Comparison of ENCODE assay signal across 8 mouse cellular contexts in genomic region chr3:95950763-95951551, GRCm38 (mm10). TPM values are rescaled to one million over a fixed set of nuclear protein-coding genes. Genes with fewer than 3 reads are reported as not detected.
A peak's percentile ranks its signal among the peaks of the same experiment; 100 is the strongest.
DNase-seq lines count a peak whose midpoint lies in the region; ATAC-seq lines count a peak whose summit lies in the region.

No protein-coding gene starts in this region.

- peak overlapping the region; percentile 74 for H3K9ac ChIP-seq in hindbrain, embryonic 15.5 days

- peak; percentile 88 for DNase-seq in T-cell, adult 2 months (ENCODE audit: low spot score)
- peak; percentile 90 to 95 for DNase-seq in cerebellum, postnatal 36 days
- peak; percentile 92 to 95 for DNase-seq in frontal cortex, postnatal 36 days (ENCODE audit: low spot score in 2 of 2)
- DNase-seq in left cerebral cortex, adult 18-20 months (ENCODE audit: low spot score in 2 of 2), result peak; percentile 85 to 91
- peak; percentile 90 for DNase-seq in right cerebral cortex, adult 18-20 months
- DNase-seq in urinary bladder, postnatal 10 days (ENCODE audit: low spot score), result peak; percentile 52

- peaks cover 7% of the 10 kb centered on the region; the same call in 1 of the 2 replicates for H3K4me1 ChIP-seq in hindbrain, embryonic 15.5 days (replicated peaks)

- no peaks in the 10 kb centered on the region for H3K27me3 ChIP-seq in hindbrain, embryonic 15.5 days

- peak overlapping the region; percentile 69 for H3K4me2 ChIP-seq in hindbrain, embryonic 15.5 days

- peak; percentile 98 for ATAC-seq in hindbrain, embryonic 15.5 days (ENCODE audit: low FRiP score, low read depth)

- H3K79me2 ChIP-seq in macrophage (ENCODE audit: inconsistent target), result no peaks in the 10 kb centered on the region

- no peaks in the 10 kb centered on the region for H3K36me3 ChIP-seq in hindbrain, embryonic 15.5 days
- peaks cover 5% of the 10 kb centered on the region; the same call in 1 of the 2 replicates for H3K36me3 ChIP-seq in macrophage (ENCODE audit: inconsistent target)

- WGBS in hindbrain, embryonic 15.5 days, result 1% methylated on average over 49 of the region's 49 CpGs
- under 1% methylated on average over 45 of the region's 49 CpGs for WGBS in macrophage (ENCODE audit: missing documents)

- H3K4me3 ChIP-seq in hindbrain, embryonic 15.5 days, result peak overlapping the region; percentile 65
- H3K4me3 ChIP-seq in macrophage (ENCODE audit: inconsistent target), result peak overlapping the region; percentile 57

- no peaks in the 10 kb centered on the region for H3K9me3 ChIP-seq in hindbrain, embryonic 15.5 days

- peak overlapping the region; percentile 99 for H3K27ac ChIP-seq in hindbrain, embryonic 15.5 days (replicated peaks)
- H3K27ac ChIP-seq in macrophage, result peak overlapping the region; percentile 98

RNA-seq across cellular contexts. Expression of gene Anp32e, which starts 21.9 kb away (rescaled TPM):
- 117 and 118 TPM in 2 replicates for polyA plus RNA-seq in hindbrain, embryonic 15.5 days (2015; fragmentation: Nextera tagmentation; extraction: Ambion mirVana)
- 100 to 1,000 TPM in 1 of 2 experiments, 10 to 100 TPM in 1; 95.1 to 109 TPM for total RNA-seq in left cerebral cortex, adult 18-20 months (2021)
- 10 to 100 TPM in 16 of 26 experiments, 1 to 10 TPM in 10; 5.8 to 31.9 (median 11.0) TPM for total RNA-seq in macrophage (2018; cell fraction: chromatin; rRNA removed)
- 10 to 100 TPM; 24.0 to 62.5 (median 37.7) TPM for total RNA-seq in macrophage (2018; cell fraction: cytosol; rRNA removed)
- total RNA-seq in macrophage (2018; cell fraction: nucleus; rRNA removed), result 10 to 100 TPM; 11.2 to 50.9 (median 18.7) TPM
- 40.1 to 196 TPM (median 80.7 TPM) in 3 replicates for polyA plus RNA-seq in macrophage (2018)

RNA-seq across cellular contexts. Expression of gene Plekho1, which starts 44.8 kb away (rescaled TPM):
- polyA plus RNA-seq in hindbrain, embryonic 15.5 days (2015; fragmentation: Nextera tagmentation; extraction: Ambion mirVana), result 47.8 and 49.5 TPM in 2 replicates
- total RNA-seq in left cerebral cortex, adult 18-20 months (2021), result 10 to 100 TPM; 73.6 to 81.9 TPM
- total RNA-seq in macrophage (2018; cell fraction: chromatin; rRNA removed), result 100 to 1,000 TPM; 115 to 354 (median 220) TPM
- 100 to 1,000 TPM; 154 to 259 (median 208) TPM for total RNA-seq in macrophage (2018; cell fraction: cytosol; rRNA removed)
- total RNA-seq in macrophage (2018; cell fraction: nucleus; rRNA removed), result 100 to 1,000 TPM; 160 to 320 (median 230) TPM
- polyA plus RNA-seq in macrophage (2018), result 189 to 264 TPM (median 249 TPM) in 3 replicates

RNA-seq across cellular contexts. Expression of gene Car14, which starts 46.5 kb away (rescaled TPM):
- 13.1 and 14.7 TPM in 2 replicates for polyA plus RNA-seq in hindbrain, embryonic 15.5 days (2015; fragmentation: Nextera tagmentation; extraction: Ambion mirVana)
- total RNA-seq in left cerebral cortex, adult 18-20 months (2021), result 1 to 10 TPM; 6.0 to 7.8 TPM
- not detected for total RNA-seq in macrophage (2018; cell fraction: chromatin; rRNA removed)
- not detected for total RNA-seq in macrophage (2018; cell fraction: cytosol; rRNA removed)
- total RNA-seq in macrophage (2018; cell fraction: nucleus; rRNA removed), result not detected
- not detected in 3 replicates for polyA plus RNA-seq in macrophage (2018)

RNA-seq across cellular contexts. Expression of gene Aph1a, which starts 57.2 kb away (rescaled TPM):
- 34.9 and 36.4 TPM in 2 replicates for polyA plus RNA-seq in hindbrain, embryonic 15.5 days (2015; fragmentation: Nextera tagmentation; extraction: Ambion mirVana)
- 10 to 100 TPM; 62.7 to 64.4 TPM for total RNA-seq in left cerebral cortex, adult 18-20 months (2021)
- 10 to 100 TPM; 15.8 to 41.0 (median 25.3) TPM for total RNA-seq in macrophage (2018; cell fraction: chromatin; rRNA removed)
- 100 to 1,000 TPM in 5 of 26 experiments, 10 to 100 TPM in 21; 62.3 to 107 (median 88.7) TPM for total RNA-seq in macrophage (2018; cell fraction: cytosol; rRNA removed)
- total RNA-seq in macrophage (2018; cell fraction: nucleus; rRNA removed), result 100 to 1,000 TPM in 1 of 26 experiments, 10 to 100 TPM in 25; 43.3 to 101 (median 66.3) TPM
- polyA plus RNA-seq in macrophage (2018), result 49.5 to 102 TPM (median 98.0 TPM) in 3 replicates

RNA-seq across cellular contexts. Expression of gene BC028528, which starts 59.2 kb away (rescaled TPM):
- 19.8 and 22.8 TPM in 2 replicates for polyA plus RNA-seq in hindbrain, embryonic 15.5 days (2015; fragmentation: Nextera tagmentation; extraction: Ambion mirVana)
- 1 to 10 TPM; 3.6 to 6.3 TPM for total RNA-seq in left cerebral cortex, adult 18-20 months (2021)
- 100 to 1,000 TPM in 2 of 26 experiments, 10 to 100 TPM in 20, 1 to 10 TPM in 4; 7.0 to 117 (median 35.0) TPM for total RNA-seq in macrophage (2018; cell fraction: chromatin; rRNA removed)
- 100 to 1,000 TPM in 8 of 26 experiments, 10 to 100 TPM in 18; 53.3 to 117 (median 81.4) TPM for total RNA-seq in macrophage (2018; cell fraction: cytosol; rRNA removed)
- 10 to 100 TPM; 11.3 to 86.8 (median 43.9) TPM for total RNA-seq in macrophage (2018; cell fraction: nucleus; rRNA removed)
- 76.4 to 139 TPM (median 117 TPM) in 3 replicates for polyA plus RNA-seq in macrophage (2018)

Comparison
In these comparisons a context has a peak if more than half of its experiments do, and no peak if none do; other contexts are left out.
1. Peak in every context shown above with its lines: DNase-seq, ATAC-seq, H3K4me3 ChIP-seq and H3K27ac ChIP-seq.
2. RNA of gene Car14, which starts 46.5 kb away (polyA plus RNA-seq): 13.1 to 14.7 TPM in hindbrain, embryonic 15.5 days; not detected in macrophage; every median in the first group is over 10 times any median in the second.